Mouse (Mus musculus) neural tube, embryonic 13.5 days (tissue): ENCODE data around the gene Gm10160. TPM values are rescaled to one million over a fixed set of nuclear protein-coding genes. Genes with fewer than 3 reads are reported as not detected.

Experiments used
- polyA plus RNA-seq: library from polyadenylated mRNA; unstranded; fragments of >200 nt; fragmentation: Nextera tagmentation; extraction: Ambion mirVana; gene quantifications from 2 replicates; pipeline ENCODE4 v1.2.1, GENCODE M21; 2015

The Gm10160 gene
- polyA plus RNA-seq, 1 experiment from 2014 or later, result not detected

Other genes with a start within 250 kb of the Gm10160 start
- 30.5 and 31.9 TPM in 2 replicates for gene Homer2, start 148.3 kb downstream of the Gm10160 start, polyA plus RNA-seq
- 127 and 151 TPM in 2 replicates for gene Ramac, start 92.9 kb downstream of the Gm10160 start, polyA plus RNA-seq
- 47.7 and 54.4 TPM in 2 replicates for gene 3110040N11Rik, start 66.3 kb downstream of the Gm10160 start, polyA plus RNA-seq
- 97.1 and 102 TPM in 2 replicates for gene Btbd1, start 26.4 kb downstream of the Gm10160 start, polyA plus RNA-seq
- gene Tm6sf1, start 3.2 kb upstream of the Gm10160 start, polyA plus RNA-seq, result 13.4 TPM in 2 replicates
- gene Hdgfl3, start 78.7 kb upstream of the Gm10160 start, polyA plus RNA-seq, result 56.1 and 56.2 TPM in 2 replicates
- 3.7 and 5.5 TPM in 2 replicates for gene Bnc1, start 136.5 kb upstream of the Gm10160 start, polyA plus RNA-seq